Mouse (Mus musculus) liver, postnatal 0 days (tissue): ENCODE measurements around the gene Gp1bb.

ENCODE experiments used
- CTCF ChIP-seq: sonication (generic); IDR thresholded peaks from 2 replicates; pipeline ENCODE4 v1.5.1; 2016; ENCODE audit warnings: antibody characterized with exemption, low read depth
- EP300 ChIP-seq: IDR thresholded peaks from 2 replicates; pipeline ENCODE4 v1.6.1; 2016; ENCODE audit warnings: antibody characterized with exemption, low read depth, mild to moderate bottlenecking

DNA sequence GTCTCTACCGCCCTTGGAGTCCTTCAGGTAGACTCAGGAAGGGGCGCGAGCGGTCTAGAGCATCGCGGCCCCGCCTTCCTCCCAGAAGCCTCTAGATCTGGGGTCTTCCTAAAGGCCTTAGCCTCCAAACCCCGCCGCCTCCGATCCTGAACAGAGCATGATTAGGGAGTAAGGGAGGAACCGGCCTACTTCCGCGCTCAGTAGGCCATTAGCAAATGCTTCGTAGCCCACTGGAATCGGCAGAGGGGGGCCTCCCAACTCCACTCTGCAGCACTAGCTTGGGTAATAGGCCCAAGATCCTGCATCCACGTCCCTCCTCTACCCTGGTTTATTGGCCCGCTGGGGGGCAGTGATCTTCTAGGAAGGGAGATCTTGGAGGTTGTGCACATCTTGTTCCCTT lies at the start of gene Gp1bb:
- TF ChIP-seq CTCF (no peak), EP300 (no peak)
